22 mouse cellular contexts compared by ENCODE assay signal in the genomic region with DNA sequence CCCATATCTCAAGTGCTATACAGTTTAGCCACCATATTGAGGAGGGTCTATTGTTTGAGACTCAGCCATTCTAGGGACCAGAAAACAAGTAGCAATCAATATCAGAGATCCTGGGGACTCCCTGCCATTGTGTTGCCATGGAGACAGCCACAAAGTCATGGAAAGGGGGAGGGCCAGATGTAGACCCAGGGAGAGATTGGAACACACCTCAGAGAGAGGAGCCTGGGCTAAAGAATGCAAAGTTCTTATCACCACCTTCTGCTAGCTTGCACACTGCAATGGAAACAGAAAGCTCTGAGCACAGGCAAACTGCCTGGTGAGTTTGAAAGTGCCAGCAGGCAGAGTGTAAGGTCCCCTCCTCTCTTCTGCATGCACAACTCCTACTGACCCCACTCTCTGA. TPM values are rescaled to one million over a fixed set of nuclear protein-coding genes. Genes with fewer than 3 reads are reported as not detected.
A peak's percentile ranks its signal among the peaks of the same experiment; 100 is the strongest.
DNase-seq lines count a peak whose midpoint lies in the region; ATAC-seq and TF ChIP-seq lines count a peak whose summit lies in the region.
"Had no signal": no experiment of that assay in that cellular context is flagged by ENCODE, and none has a peak within 500 bp of the region (broad histone marks: within the 10 kb centered on the region; RNA-seq: fewer than 3 reads in every experiment).

No protein-coding gene starts in this region.

- no peaks in the 10 kb centered on the region for H3K9me3 ChIP-seq in hindbrain, embryonic 15.5 days
- 0 out of 2 replicates have a peak, but pooled peaks cover 6% of the 10 kb centered on the region for H3K9me3 ChIP-seq in hindbrain, embryonic 10.5 days
- H3K9me3 ChIP-seq in neural tube, embryonic 15.5 days (replicated peaks), result no peaks in the 10 kb centered on the region
- H3K9me3 ChIP-seq in hindbrain, postnatal 0 days (ENCODE audit: low read length), result no peaks in the 10 kb centered on the region
- H3K9me3 ChIP-seq: embryonic facial prominence, embryonic 15.5 days; forebrain, embryonic 10.5 days; heart, embryonic 10.5 days; heart, embryonic 15.5 days had no signal

- no peaks in the 10 kb centered on the region for H3K27me3 ChIP-seq in hindbrain, embryonic 15.5 days
- no peaks in the 10 kb centered on the region for H3K27me3 ChIP-seq in hindbrain, embryonic 10.5 days (ENCODE audit: insufficient read depth, poor library complexity, severe bottlenecking)
- H3K27me3 ChIP-seq in neural tube, embryonic 15.5 days (replicated peaks), result no peaks in the 10 kb centered on the region
- no peaks in the 10 kb centered on the region for H3K27me3 ChIP-seq in hindbrain, postnatal 0 days (ENCODE audit: insufficient read depth, low read length)
- H3K27me3 ChIP-seq: embryonic facial prominence, embryonic 15.5 days; heart, embryonic 15.5 days had no signal

- no peak overlapping the region for H3K4me2 ChIP-seq in hindbrain, embryonic 15.5 days
- no peak overlapping the region for H3K4me2 ChIP-seq in neural tube, embryonic 15.5 days
- no peak overlapping the region for H3K4me2 ChIP-seq in hindbrain, postnatal 0 days (ENCODE audit: low read depth, low read length)
- H3K4me2 ChIP-seq: embryonic facial prominence, embryonic 15.5 days; heart, embryonic 15.5 days had no signal

- DNase-seq in hindbrain, embryonic 10.5 days (ENCODE audit: low spot score), result no peak
- DNase-seq in neural tube, embryonic 10.5 days (ENCODE audit: extremely low spot score, low spot score), result no peak
- DNase-seq in hindbrain, postnatal 0 days (ENCODE audit: low spot score), result no peak
- no peak for DNase-seq in right cerebral cortex, adult 18-20 months
- DNase-seq: adrenal gland, adult 2 months; adrenal gland, postnatal 25 days; cerebellum, adult 2 months; cerebellum, postnatal 10 days; embryo, embryonic 11 days; gastrocnemius, adult 2 months; gastrocnemius, postnatal 25 days; heart, adult 11 months; heart, postnatal 14 days had no signal

- H3K9ac ChIP-seq in hindbrain, embryonic 15.5 days, result no peak overlapping the region
- H3K9ac ChIP-seq in neural tube, embryonic 15.5 days (replicated peaks), result no peak overlapping the region
- no peak overlapping the region for H3K9ac ChIP-seq in hindbrain, postnatal 0 days (replicated peaks; ENCODE audit: low read length)
- H3K9ac ChIP-seq: embryonic facial prominence, embryonic 15.5 days; heart, embryonic 15.5 days had no signal

- no peak overlapping the region for H3K27ac ChIP-seq in hindbrain, embryonic 15.5 days (replicated peaks)
- no peak overlapping the region for H3K27ac ChIP-seq in hindbrain, embryonic 10.5 days
- no peak overlapping the region for H3K27ac ChIP-seq in neural tube, embryonic 15.5 days (replicated peaks)
- H3K27ac ChIP-seq in hindbrain, postnatal 0 days, result no peak overlapping the region
- H3K27ac ChIP-seq: embryonic facial prominence, embryonic 15.5 days; forebrain, embryonic 10.5 days; gastrocnemius, adult 2 months; heart, embryonic 10.5 days; heart, embryonic 15.5 days had no signal

- no peaks in the 10 kb centered on the region for H3K4me1 ChIP-seq in hindbrain, embryonic 15.5 days (replicated peaks)
- H3K4me1 ChIP-seq in hindbrain, embryonic 10.5 days (replicated peaks), result peaks cover 8% of the 10 kb centered on the region
- peaks cover 7% of the 10 kb centered on the region; the same call in 1 of the 2 replicates for H3K4me1 ChIP-seq in neural tube, embryonic 15.5 days
- H3K4me1 ChIP-seq in hindbrain, postnatal 0 days (ENCODE audit: insufficient read depth, low read length), result no peaks in the 10 kb centered on the region
- H3K4me1 ChIP-seq: embryonic facial prominence, embryonic 15.5 days; heart, embryonic 15.5 days had no signal

- peaks cover 12% of the 10 kb centered on the region for H3K36me3 ChIP-seq in hindbrain, embryonic 15.5 days
- H3K36me3 ChIP-seq in hindbrain, embryonic 10.5 days, result peaks cover 64% of the 10 kb centered on the region
- peaks cover 23% of the 10 kb centered on the region for H3K36me3 ChIP-seq in neural tube, embryonic 15.5 days
- peaks cover 6% of the 10 kb centered on the region; the same call in 1 of the 2 replicates for H3K36me3 ChIP-seq in hindbrain, postnatal 0 days (ENCODE audit: insufficient read depth, low read length)

- H3K4me3 ChIP-seq in hindbrain, embryonic 15.5 days, result no peak overlapping the region
- H3K4me3 ChIP-seq in hindbrain, embryonic 10.5 days, result no peak overlapping the region
- no peak overlapping the region for H3K4me3 ChIP-seq in neural tube, embryonic 15.5 days (replicated peaks)
- no peak overlapping the region for H3K4me3 ChIP-seq in hindbrain, postnatal 0 days (ENCODE audit: low read length)
- H3K4me3 ChIP-seq: embryonic facial prominence, embryonic 15.5 days; erythroblast, embryonic 14.5 days; forebrain, embryonic 10.5 days; gastrocnemius, adult 2 months; heart, embryonic 10.5 days; heart, embryonic 15.5 days had no signal

- peak; percentile 36; the same call in 1 of the 2 replicates for ATAC-seq in hindbrain, embryonic 15.5 days (ENCODE audit: low FRiP score, low read depth)
- 0 out of 2 replicates have a peak, but pooled peaks have one; percentile 28 for ATAC-seq in neural tube, embryonic 15.5 days (ENCODE audit: low FRiP score)
- ATAC-seq in hindbrain, postnatal 0 days, result 0 out of 2 replicates have a peak, but pooled peaks have one; percentile 24
- ATAC-seq in megakaryocyte, adult 5-6 weeks (ENCODE audit: poor library complexity, severe bottlenecking), result no peak
- ATAC-seq: forebrain, embryonic 14.5 days had no signal

- no peak for TF ChIP-seq CTCF in hindbrain, postnatal 0 days (IDR thresholded peaks at IDR 0.05; ENCODE audit: low read depth)

RNA-seq across cellular contexts. Expression of gene Idnk, which starts 10.7 kb away (rescaled TPM):
- 54.2 and 55.9 TPM in 2 replicates for polyA plus RNA-seq in hindbrain, embryonic 15.5 days (2015; fragmentation: Nextera tagmentation; extraction: Ambion mirVana)
- polyA plus RNA-seq in hindbrain, embryonic 10.5 days (2016; fragmentation: Nextera tagmentation; extraction: Ambion mirVana), result 57.1 and 66.7 TPM in 2 replicates
- 64.6 TPM in 2 replicates for polyA plus RNA-seq in neural tube, embryonic 15.5 days (2015; fragmentation: Nextera tagmentation; extraction: Ambion mirVana)
- 20.2 and 20.6 TPM in 2 replicates for total RNA-seq in hindbrain, postnatal 0 days (2014; rRNA removed)
- polyA plus RNA-seq in hindbrain, postnatal 0 days (2015; fragmentation: Nextera tagmentation; extraction: Ambion mirVana), result 52.5 and 55.3 TPM in 2 replicates
- 52.9 and 53.8 TPM in 2 replicates for total RNA-seq in megakaryocyte, adult 5-6 weeks (2015)
- total RNA-seq in megakaryocyte, adult 5-6 weeks (2017), result 36.7 and 38.7 TPM in 2 replicates

RNA-seq across cellular contexts. Expression of gene Hnrnpa0, which starts 39.8 kb away (rescaled TPM):
- 39.6 and 41.7 TPM in 2 replicates for polyA plus RNA-seq in hindbrain, embryonic 15.5 days (2015; fragmentation: Nextera tagmentation; extraction: Ambion mirVana)
- polyA plus RNA-seq in hindbrain, embryonic 10.5 days (2016; fragmentation: Nextera tagmentation; extraction: Ambion mirVana), result 41.4 and 46.1 TPM in 2 replicates
- polyA plus RNA-seq in neural tube, embryonic 15.5 days (2015; fragmentation: Nextera tagmentation; extraction: Ambion mirVana), result 32.5 and 41.2 TPM in 2 replicates
- total RNA-seq in hindbrain, postnatal 0 days (2014; rRNA removed), result 178 and 184 TPM in 2 replicates
- 56.8 and 64.4 TPM in 2 replicates for polyA plus RNA-seq in hindbrain, postnatal 0 days (2015; fragmentation: Nextera tagmentation; extraction: Ambion mirVana)
- total RNA-seq in megakaryocyte, adult 5-6 weeks (2015), result 68.3 and 78.2 TPM in 2 replicates
- total RNA-seq in megakaryocyte, adult 5-6 weeks (2017), result 44.4 and 46.5 TPM in 2 replicates

RNA-seq across cellular contexts. Expression of gene Ubqln1, which starts 47.3 kb away (rescaled TPM):
- polyA plus RNA-seq in hindbrain, embryonic 15.5 days (2015; fragmentation: Nextera tagmentation; extraction: Ambion mirVana), result 146 and 158 TPM in 2 replicates
- 134 and 142 TPM in 2 replicates for polyA plus RNA-seq in hindbrain, embryonic 10.5 days (2016; fragmentation: Nextera tagmentation; extraction: Ambion mirVana)
- polyA plus RNA-seq in neural tube, embryonic 15.5 days (2015; fragmentation: Nextera tagmentation; extraction: Ambion mirVana), result 137 and 144 TPM in 2 replicates
- 243 and 285 TPM in 2 replicates for total RNA-seq in hindbrain, postnatal 0 days (2014; rRNA removed)
- 106 and 111 TPM in 2 replicates for polyA plus RNA-seq in hindbrain, postnatal 0 days (2015; fragmentation: Nextera tagmentation; extraction: Ambion mirVana)
- total RNA-seq in megakaryocyte, adult 5-6 weeks (2015), result 48.1 and 49.5 TPM in 2 replicates
- 55.3 and 61.5 TPM in 2 replicates for total RNA-seq in megakaryocyte, adult 5-6 weeks (2017)

RNA-seq across cellular contexts. Expression of gene Klhl3, which starts 54.7 kb away (rescaled TPM):
- 12.6 and 14.0 TPM in 2 replicates for polyA plus RNA-seq in hindbrain, embryonic 15.5 days (2015; fragmentation: Nextera tagmentation; extraction: Ambion mirVana)
- polyA plus RNA-seq in hindbrain, embryonic 10.5 days (2016; fragmentation: Nextera tagmentation; extraction: Ambion mirVana), result 1.9 and 3.4 TPM in 2 replicates
- 14.9 and 16.5 TPM in 2 replicates for polyA plus RNA-seq in neural tube, embryonic 15.5 days (2015; fragmentation: Nextera tagmentation; extraction: Ambion mirVana)
- 9.9 and 10.2 TPM in 2 replicates for total RNA-seq in hindbrain, postnatal 0 days (2014; rRNA removed)
- polyA plus RNA-seq in hindbrain, postnatal 0 days (2015; fragmentation: Nextera tagmentation; extraction: Ambion mirVana), result 10.6 and 11.1 TPM in 2 replicates
- total RNA-seq in megakaryocyte, adult 5-6 weeks (2015), result 0.07 and 0.09 TPM in 2 replicates
- 0.11 and 0.12 TPM in 2 replicates for total RNA-seq in megakaryocyte, adult 5-6 weeks (2017)
- polyA plus RNA-seq: erythroblast, embryonic 14.5 days had no signal
